Mouse (Mus musculus): ENCODE measurements at regions not wholly inside any gene's neighbourhood (a gene's known extent, or its start where the extent isn't known, plus 50 kb on each side); places are given as distances from the start of the nearest gene placed in this dataset.

DNA sequence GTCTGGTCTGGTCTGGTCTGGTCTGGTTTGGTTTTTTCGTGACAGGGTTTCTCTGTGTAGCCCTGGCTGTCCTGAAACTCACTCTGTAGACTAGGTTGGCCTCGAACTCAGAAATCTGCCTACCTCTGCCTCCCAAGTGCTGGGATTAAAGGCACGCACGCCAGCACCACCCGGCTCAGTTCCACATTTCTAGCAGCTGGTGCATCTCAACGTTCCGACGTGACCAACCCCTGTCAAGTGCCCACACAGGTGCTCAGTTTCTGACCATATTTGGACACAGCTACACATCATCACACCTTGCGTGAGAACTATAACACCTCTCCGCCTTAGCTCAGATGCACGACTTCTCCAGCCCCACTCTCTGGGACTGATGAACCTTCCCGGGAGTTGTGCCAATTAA is 304.4 kb downstream of the Lrig3 start:
- H3K9me3 ChIP-seq = no peaks in the 10 kb centered on the region
- H3K36me3 ChIP-seq = no peaks in the 10 kb centered on the region
- 91% methylated on average over 12 of the region's 12 CpGs for WGBS
- H3K27ac ChIP-seq = no peak overlapping the region
- H3K4me1 ChIP-seq (replicated peaks) = no peaks in the 10 kb centered on the region
- no peak overlapping the region for H3K4me3 ChIP-seq (replicated peaks)
- no peak overlapping the region for H3K4me2 ChIP-seq (replicated peaks)
- no peak overlapping the region for H3K9ac ChIP-seq
- no peak for ATAC-seq
- no peaks in the 10 kb centered on the region for H3K27me3 ChIP-seq (replicated peaks)

GRCm38 (mm10) chr10:126267321-126267998 is 301.5 kb downstream of the Lrig3 start:
- Histone ChIP-seq H3K36me3 (no peaks in the 10 kb centered on the region), H3K27me3 (replicated peaks) (no peaks in the 10 kb centered on the region), H3K4me2 (replicated peaks) (no peak overlapping the region), H3K4me3 (replicated peaks) (no peak overlapping the region), H3K9me3 (no peaks in the 10 kb centered on the region), H3K27ac (no peak overlapping the region), H3K9ac (no peak overlapping the region), H3K4me1 (replicated peaks) (no peaks in the 10 kb centered on the region)
- 91% methylated on average over 2 of the region's 2 CpGs for WGBS
- no peak for ATAC-seq

- no peak overlapping the region for H3K4me2 ChIP-seq (replicated peaks)
Measured at GRCm38 (mm10) chr10:126257171-126257570, 291.2 kb downstream of the Lrig3 start.

GRCm38 (mm10) chr10:126254198-126254597 is 288.2 kb downstream of the Lrig3 start:
- no peak overlapping the region for H3K4me3 ChIP-seq (replicated peaks)
- 91% methylated on average over 4 of the region's 4 CpGs for WGBS
- H3K9ac ChIP-seq = no peak overlapping the region
- H3K27ac ChIP-seq = no peak overlapping the region
- H3K9me3 ChIP-seq = no peaks in the 10 kb centered on the region
- H3K27me3 ChIP-seq (replicated peaks) = no peaks in the 10 kb centered on the region
- H3K4me1 ChIP-seq (replicated peaks) = no peaks in the 10 kb centered on the region
- no peaks in the 10 kb centered on the region for H3K36me3 ChIP-seq
- ATAC-seq = no peak
- H3K4me2 ChIP-seq (replicated peaks) = no peak overlapping the region

More at GRCm38 (mm10) chr10:126257171-126257570, 291.2 kb downstream of the Lrig3 start:
- no peaks in the 10 kb centered on the region for H3K9me3 ChIP-seq
- 80% methylated on average over 8 of the region's 8 CpGs for WGBS
- no peak for ATAC-seq
- H3K36me3 ChIP-seq = no peaks in the 10 kb centered on the region
- H3K4me3 ChIP-seq (replicated peaks) = no peak overlapping the region
- no peak overlapping the region for H3K27ac ChIP-seq
- no peaks in the 10 kb centered on the region for H3K27me3 ChIP-seq (replicated peaks)
- no peaks in the 10 kb centered on the region for H3K4me1 ChIP-seq (replicated peaks)
- H3K9ac ChIP-seq = no peak overlapping the region

DNA sequence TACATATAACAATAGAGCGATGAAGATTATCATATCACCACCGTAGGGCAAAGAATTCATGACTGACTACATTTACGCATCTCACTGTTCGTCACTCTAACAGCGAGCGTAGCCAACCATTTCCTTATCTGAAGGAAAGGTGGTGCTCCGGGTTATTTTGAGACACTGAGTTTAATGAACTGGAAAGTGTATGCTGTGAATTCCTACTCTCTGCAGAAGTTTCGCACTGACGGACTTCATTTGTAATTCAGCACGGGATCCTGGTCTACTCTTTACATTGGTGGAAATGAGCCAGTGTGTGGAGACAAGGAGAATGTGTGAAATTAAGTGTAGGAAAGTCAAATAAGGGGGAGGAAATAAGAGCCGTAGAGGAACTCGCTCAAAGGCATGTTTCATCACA is 283.2 kb downstream of the Lrig3 start:
- 88% methylated on average over 12 of the region's 12 CpGs for WGBS
- H3K4me1 ChIP-seq (replicated peaks) = no peaks in the 10 kb centered on the region
- no peaks in the 10 kb centered on the region for H3K27me3 ChIP-seq (replicated peaks)
- no peak overlapping the region for H3K4me3 ChIP-seq (replicated peaks)
- no peak overlapping the region for H3K27ac ChIP-seq
- no peak overlapping the region for H3K4me2 ChIP-seq (replicated peaks)
- no peak for ATAC-seq
- no peaks in the 10 kb centered on the region for H3K9me3 ChIP-seq
- H3K36me3 ChIP-seq = no peaks in the 10 kb centered on the region
- H3K9ac ChIP-seq = no peak overlapping the region

- Histone ChIP-seq H3K4me3 (replicated peaks) (no peak overlapping the region), H3K9ac (no peak overlapping the region), H3K9me3 (no peaks in the 10 kb centered on the region), H3K27ac (no peak overlapping the region), H3K4me2 (replicated peaks) (no peak overlapping the region), H3K27me3 (replicated peaks) (no peaks in the 10 kb centered on the region), H3K4me1 (replicated peaks) (no peaks in the 10 kb centered on the region), H3K36me3 (no peaks in the 10 kb centered on the region)
- 94% methylated on average over 7 of the region's 7 CpGs for WGBS
- no peak for ATAC-seq
Measured at GRCm38 (mm10) chr10:126243051-126243450, 277.1 kb downstream of the Lrig3 start.

GRCm38 (mm10) chr10:126239536-126239935 is 273.6 kb downstream of the Lrig3 start:
- no peak overlapping the region for H3K27ac ChIP-seq
- H3K36me3 ChIP-seq = no peaks in the 10 kb centered on the region
- H3K4me1 ChIP-seq (replicated peaks) = no peaks in the 10 kb centered on the region
- WGBS = 43% methylated on average over 4 of the region's 4 CpGs
- no peak for ATAC-seq
- H3K4me3 ChIP-seq (replicated peaks) = no peak overlapping the region
- no peaks in the 10 kb centered on the region for H3K27me3 ChIP-seq (replicated peaks)
- no peak overlapping the region for H3K4me2 ChIP-seq (replicated peaks)
- H3K9ac ChIP-seq = no peak overlapping the region
- H3K9me3 ChIP-seq = no peaks in the 10 kb centered on the region
